Mouse (Mus musculus) stomach, postnatal 0 days (tissue): ENCODE data around the gene Pccb.

Experiments used
- CTCF ChIP-seq: IDR thresholded peaks from 2 replicates; pipeline ENCODE4 v1.5.1; 2016; ENCODE audit warnings: antibody characterized with exemption, low read depth, mild to moderate bottlenecking, moderate library complexity
- EP300 ChIP-seq: optimal IDR thresholded peaks from 2 replicates; pipeline ENCODE3; 2016; ENCODE audit warnings: antibody characterized with exemption

- no peak for TF ChIP-seq CTCF
- no peak for TF ChIP-seq EP300
These were observed 30.4 kb upstream of the Pccb start for GRCm38 (mm10) chr9:101065076-101065602.
